Mouse (Mus musculus): ENCODE data around the gene Pgbd5.

Gene Pgbd5

DNA sequence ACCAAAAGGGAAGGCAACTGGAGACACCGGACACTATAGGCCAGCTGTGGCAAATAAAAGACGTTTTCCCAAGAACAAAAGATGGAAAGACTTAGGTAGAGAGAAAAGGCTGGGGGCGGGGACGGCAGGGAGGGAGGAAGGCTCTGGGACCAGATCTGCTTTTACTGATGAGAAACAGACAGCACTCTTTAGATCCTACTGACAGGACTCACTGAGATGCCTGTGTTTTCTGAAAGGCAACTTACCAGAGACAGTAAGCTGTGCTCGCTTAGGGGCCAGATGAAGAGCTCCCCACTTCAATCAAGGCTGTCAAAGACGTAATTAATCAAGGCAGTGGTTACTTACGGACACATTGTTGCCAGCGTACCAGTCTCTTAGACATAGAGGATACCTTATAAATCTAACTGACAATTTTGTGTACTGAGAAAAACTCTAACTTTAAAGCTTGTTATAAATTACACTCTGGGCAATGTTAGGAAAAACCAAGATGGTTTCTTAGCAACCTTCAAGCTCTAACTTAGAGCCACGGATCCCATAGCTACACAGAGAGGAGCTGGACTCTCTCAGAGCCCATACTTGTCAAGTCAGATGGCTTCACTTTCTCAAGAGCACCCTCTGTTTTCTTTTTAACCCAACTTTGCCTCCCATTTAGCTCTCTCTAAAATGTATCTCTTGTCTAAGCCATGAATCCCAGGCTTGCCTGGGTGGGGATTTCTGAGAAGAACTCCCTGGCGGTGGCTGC, 47.0 kb downstream of the Pgbd5 start:
- no peak for DNase-seq (ENCODE audit: low spot score in 2 of 2)

DNA sequence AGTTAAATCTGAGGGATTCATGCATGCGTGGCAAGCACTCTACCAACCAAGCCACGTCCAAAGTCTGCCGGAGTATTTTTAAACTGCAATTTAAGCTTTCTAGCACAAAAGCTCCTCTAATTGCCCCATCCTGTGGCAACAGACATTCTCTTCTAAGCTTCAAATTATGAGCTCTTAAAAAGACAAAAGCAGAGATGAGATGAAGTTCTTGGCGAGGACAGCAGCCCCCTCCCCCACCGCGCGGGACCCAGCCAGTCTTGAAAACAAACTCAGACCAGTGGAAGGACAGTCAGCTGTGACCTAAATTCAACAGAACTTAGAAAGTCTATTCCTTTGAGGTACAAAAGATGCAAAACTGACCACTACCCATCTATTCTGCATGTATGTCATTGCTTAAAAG, 48.3 kb downstream of the Pgbd5 start:
- no peak for DNase-seq (ENCODE audit: low spot score in 2 of 2)

- DNase-seq (ENCODE audit: low spot score in 2 of 2), result peak; percentile 63 to 74
Observed at GRCm38 (mm10) chr8:124389495-124389894, 50.0 kb downstream of the Pgbd5 start.

DNA sequence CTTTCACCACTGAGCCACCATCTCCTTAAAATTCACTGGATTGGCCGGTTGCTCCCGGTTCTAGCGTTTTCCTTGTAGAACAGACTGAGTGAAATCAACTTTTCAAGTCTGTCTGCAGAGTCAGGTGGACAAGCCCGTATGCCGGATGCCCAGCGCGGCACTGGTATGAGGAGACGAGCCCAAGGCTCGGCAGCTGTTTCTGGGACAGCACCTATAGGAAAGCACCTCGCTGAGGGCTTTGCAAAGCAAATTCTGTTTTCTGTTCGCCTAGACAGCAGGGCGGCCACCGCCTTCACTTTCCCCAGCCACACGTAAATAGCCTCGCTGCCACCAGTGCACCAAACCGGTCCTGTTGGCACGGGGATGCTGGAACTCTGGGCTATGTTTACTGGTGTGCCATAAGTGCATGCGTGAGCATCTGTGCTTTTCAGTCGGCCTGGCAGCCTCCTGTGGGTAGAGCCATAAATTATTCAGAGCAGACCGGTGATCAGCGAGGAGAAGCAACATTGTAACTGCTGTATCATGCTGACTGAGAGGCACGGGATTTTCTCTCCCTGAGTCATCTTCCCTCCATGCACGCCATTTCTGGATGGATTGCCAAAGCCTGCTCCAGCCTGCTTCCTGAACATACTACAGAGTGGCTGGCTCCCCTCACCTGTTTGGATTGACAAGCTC, 53.1 kb downstream of the Pgbd5 start:
- DNase-seq (ENCODE audit: low spot score in 2 of 2), result peak in 1 of 2 experiments; percentile 47

DNA sequence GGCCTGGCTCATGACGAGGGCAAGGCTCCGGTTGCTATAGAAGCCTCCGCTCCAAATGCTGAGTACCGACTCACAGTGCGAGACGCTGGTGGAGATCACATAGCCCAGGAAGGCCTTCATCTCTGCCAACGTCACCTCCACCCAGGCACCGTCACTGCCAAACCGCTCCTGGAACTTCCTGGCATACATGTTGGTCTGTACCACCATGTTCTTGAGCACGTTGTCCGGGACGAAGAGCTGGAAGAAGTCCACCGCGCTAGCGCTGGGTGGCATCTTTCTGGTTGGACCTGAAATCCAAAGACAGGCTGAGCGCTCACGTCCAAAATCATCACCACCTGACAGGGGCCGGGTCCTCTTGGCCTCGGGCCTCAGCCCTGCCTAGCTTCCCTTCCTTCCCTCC, 55.1 kb downstream of the Pgbd5 start:
- DNase-seq (ENCODE audit: low spot score in 2 of 2), result no peak

DNA sequence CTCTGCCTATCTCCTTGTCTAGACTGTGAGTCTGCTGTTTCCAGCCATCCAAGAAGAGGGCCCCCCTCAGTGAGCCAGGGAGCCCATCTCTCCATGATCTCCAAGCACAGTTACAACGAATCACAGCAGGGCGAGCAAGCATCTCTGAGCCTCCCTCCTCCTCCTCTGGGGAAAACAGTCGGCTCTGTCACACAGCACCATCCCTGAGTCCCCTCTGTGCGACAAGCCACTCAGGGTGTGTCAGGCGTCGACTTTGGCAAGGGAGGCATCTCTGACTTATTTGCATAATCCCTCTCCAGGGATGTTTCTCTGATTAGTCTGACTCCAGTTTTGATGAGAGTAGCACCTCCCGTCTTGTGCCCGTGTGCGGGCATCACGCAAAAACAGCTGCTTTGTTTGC, 57.2 kb downstream of the Pgbd5 start:
- DNase-seq (ENCODE audit: low spot score in 2 of 2), result no peak

DNA sequence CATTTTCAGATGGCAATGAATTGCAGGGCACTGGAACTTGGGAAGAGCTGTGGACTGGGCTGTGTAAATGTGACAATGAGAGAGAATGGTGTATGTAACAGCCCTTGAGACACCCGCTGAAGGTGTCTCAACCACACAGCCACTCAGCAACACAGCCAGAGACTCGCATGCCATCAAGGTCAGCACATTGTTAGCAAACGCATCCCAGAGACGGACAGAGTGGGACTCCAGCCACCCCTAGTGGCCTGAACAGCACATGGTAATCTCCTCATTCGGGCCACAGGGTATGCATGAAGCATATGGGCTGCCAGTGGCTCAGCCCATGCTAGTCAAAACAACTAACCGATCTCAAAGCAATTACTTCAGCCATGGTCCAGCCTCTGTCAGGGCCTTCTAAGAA, 60.2 kb downstream of the Pgbd5 start:
- no peak for DNase-seq (ENCODE audit: low spot score in 2 of 2)

DNA sequence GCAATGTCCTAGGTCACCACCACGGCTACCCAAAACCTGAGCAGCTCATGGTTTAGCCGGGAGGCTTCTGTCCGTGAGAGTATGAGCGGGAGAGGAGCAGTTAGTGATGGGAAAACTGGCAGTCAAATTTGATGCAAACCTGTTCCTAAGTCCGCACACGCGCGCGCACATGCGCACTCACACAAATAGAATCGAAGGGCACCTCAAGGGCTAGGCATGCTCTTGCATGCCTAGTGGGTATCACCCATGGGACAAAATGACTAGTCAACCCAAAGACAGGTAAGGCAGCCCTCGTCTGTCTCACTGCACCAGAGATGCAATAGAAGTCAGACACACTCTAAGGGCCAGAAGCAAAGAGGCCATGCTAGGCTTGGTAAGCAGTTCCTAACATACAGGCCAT, 63.1 kb downstream of the Pgbd5 start:
- no peak for DNase-seq (ENCODE audit: low spot score in 2 of 2)

DNA sequence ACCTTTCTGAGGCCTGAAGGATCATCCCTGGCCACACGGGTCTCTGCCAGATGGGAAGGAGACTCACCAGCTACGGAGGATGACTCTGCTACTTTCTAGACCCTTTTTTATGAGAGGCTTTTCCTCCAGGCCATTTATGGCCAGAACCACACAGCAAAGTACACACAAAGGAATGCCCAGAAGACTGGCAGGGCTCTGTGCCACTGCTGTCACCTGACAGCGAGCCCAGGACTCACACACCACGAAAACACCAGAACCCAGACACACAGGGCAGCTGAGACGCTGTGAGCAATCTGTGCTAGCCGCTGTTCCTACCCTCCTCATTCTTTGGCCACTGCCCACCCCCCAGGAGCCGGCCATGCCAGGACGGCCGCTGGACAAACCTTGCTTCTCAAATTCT, 63.7 kb downstream of the Pgbd5 start:
- DNase-seq (ENCODE audit: low spot score in 2 of 2), result no peak

DNA sequence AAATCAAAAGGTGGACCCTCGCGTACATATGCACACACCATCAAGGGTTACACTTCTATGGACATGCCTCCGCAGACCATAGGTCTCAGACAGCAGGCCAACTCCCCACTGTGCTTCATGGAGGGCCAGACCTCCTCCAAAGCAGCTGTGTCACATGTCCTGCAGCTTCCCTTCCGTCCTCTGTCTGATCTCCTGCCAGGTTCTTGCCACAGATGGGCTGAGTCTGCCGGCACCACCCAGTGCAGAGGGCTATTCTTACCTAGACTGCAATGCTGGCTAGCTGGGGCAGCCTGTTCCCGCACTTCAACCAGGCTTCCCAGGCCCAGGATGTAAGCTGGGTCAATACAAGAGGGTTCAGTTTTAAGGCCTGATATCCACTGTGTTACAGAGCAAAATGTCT, 64.3 kb downstream of the Pgbd5 start:
- DNase-seq (ENCODE audit: low spot score in 2 of 2), result no peak

GRCm38 (mm10) chr8:124373753-124374152, 65.7 kb downstream of the Pgbd5 start:
- DNase-seq (ENCODE audit: low spot score in 2 of 2), result no peak

- no peak for DNase-seq (ENCODE audit: low spot score in 2 of 2)
Observed at GRCm38 (mm10) chr8:124371410-124372123, 67.9 kb downstream of the Pgbd5 start.

DNA sequence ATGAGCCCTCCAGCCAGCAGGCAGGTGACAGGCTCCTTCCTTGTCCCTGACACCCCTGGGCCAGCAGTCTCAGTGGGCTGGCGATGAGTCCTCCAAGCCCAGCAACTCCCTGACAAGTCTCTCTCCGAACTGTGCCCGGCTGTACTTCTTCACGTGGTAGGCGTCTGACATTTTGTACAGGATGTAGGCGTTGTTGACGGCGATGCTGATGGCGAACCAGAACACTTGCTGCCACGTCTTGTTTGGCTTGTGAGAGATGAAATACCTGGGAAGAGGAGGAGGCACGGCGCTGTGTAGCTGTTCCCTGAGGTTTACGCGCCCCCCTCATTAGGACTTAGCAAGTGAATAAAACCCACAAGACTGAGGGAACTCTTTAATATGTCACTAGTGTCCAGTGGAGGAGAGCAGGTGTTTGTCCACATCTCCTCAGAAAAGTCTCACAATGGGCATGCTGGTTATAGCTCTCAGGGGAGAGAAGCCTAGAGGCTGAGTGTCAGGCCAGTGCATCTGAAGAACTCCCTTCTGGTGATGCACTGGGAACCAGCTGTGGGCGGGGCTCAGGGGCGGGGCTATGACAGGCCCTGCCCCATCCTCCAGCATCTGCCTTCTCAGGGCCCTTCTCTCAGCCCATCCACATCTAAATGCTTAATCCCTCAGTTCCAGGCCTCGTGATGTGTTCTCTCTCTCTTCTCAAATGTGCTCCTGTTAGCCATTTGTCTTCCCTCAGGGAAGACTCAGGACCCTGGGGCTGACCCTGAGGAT, 68.9 kb downstream of the Pgbd5 start:
- no peak for DNase-seq (ENCODE audit: low spot score in 2 of 2)

DNA sequence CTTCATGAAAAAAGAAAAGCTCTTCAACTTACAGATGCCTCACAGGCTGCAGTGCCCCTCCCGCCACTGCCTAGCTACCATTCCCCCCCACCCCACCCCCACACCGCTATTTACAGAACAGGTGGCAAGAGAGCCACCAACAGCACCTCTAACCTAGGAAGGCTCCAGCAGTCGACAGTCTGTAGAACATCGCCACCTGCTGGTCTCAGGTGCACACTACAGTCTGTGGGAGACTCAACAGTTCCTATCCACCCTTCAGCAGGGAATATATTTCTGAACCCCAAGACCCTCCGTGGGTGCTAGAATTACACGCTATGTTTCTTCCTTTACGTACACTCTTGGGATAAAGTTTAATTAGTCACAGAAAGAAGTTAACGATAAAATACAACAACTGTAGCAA, 71.2 kb downstream of the Pgbd5 start:
- DNase-seq (ENCODE audit: low spot score in 2 of 2), result peak in 1 of 2 experiments; percentile 66

GRCm38 (mm10) chr8:124363337-124363736, 76.1 kb downstream of the Pgbd5 start:
- no peak for DNase-seq (ENCODE audit: low spot score in 2 of 2)

- DNase-seq (ENCODE audit: low spot score in 2 of 2), result no peak
Observed at GRCm38 (mm10) chr8:124362589-124362988, 76.9 kb downstream of the Pgbd5 start.

DNA sequence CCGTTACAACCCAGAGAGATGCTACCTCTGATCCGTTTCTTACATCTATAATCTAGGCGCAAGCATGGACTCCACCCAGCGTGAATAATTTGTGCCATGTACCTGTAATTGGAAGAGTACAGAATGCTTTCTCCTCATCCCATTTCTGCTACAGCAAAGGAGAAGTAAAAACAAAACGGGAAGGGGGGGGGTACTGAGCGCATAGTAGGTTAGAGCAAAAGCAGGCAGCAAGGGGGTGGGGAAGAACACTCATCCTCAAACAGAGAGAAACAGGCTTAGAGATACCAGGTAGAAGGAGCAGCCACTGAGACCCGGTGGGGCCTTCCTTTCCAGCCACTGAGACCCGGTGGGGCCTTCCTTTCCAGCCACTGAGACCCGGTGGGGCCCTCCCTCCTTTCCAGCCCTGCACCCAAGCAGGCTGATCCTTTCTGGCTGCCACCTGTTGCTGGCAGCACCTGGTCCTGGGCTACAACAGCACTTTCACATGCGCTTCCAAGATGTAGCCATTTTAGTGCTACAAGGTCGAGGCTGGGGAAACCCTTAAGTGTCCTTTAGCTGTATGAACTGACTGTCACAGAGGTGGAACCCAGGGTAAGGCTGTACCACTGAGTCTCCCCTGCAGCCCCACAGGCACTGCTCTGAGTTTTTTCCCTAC, 77.6 kb downstream of the Pgbd5 start:
- DNase-seq (ENCODE audit: low spot score in 2 of 2), result no peak

GRCm38 (mm10) chr8:124360911-124361310, 78.5 kb downstream of the Pgbd5 start:
- no peak for DNase-seq (ENCODE audit: low spot score in 2 of 2)

GRCm38 (mm10) chr8:124351636-124352035, 87.8 kb downstream of the Pgbd5 start:
- no peak for DNase-seq (ENCODE audit: low spot score in 2 of 2)

GRCm38 (mm10) chr8:124349663-124350062, 89.8 kb downstream of the Pgbd5 start:
- peak; percentile 52 to 88 for DNase-seq (ENCODE audit: low spot score in 2 of 2)

DNA sequence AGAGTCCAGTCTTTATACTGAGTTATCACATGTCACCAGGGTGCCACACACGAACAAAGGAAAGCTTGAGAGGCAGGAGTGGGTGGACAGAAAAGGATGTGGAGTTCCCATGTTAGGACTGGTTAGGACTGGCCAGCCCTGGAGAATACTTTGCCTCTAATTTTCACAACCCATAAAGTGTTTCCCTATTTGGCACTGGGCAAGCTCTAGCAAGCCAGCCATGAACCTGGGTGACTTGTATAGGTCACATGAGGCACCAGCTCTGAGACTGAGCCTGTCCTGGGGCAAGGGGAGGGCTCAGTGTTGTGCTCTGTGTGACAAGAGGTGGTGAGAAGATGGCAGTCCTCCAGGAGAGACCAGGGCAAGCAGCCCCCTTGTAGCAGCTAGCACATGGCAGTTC, 91.4 kb downstream of the Pgbd5 start:
- DNase-seq (ENCODE audit: low spot score in 2 of 2), result no peak
